Mouse (Mus musculus) ES-E14 (cell line): Measurements from ENCODE around the gene Cdc6. TPM values are rescaled to one million over a fixed set of nuclear protein-coding genes. Genes with fewer than 3 reads are reported as not detected.

Experiments
- DNase-seq: peaks from one replicate; pipeline ENCODE4 v3.0.0-alpha.2; 2013; ENCODE audit warnings: low read depth, low spot score
- H3K27ac ChIP-seq: 2 replicates; pipeline ENCODE4 v1.5.1; 2012; ENCODE audit warnings: low read depth, mild to moderate bottlenecking, low read length, moderate library complexity, mixed read lengths; ENCODE audit not compliant: poor library complexity, insufficient read depth, severe bottlenecking
- H3K36me3 ChIP-seq: 2 replicates; pipeline ENCODE4 v1.6.1; 2012; ENCODE audit warnings: mild to moderate bottlenecking, low read length, moderate library complexity, mixed read lengths; ENCODE audit not compliant: control insufficient read depth, poor library complexity, insufficient read depth, severe bottlenecking
- H3K4me1 ChIP-seq, 2 experiments: fragments of 150-350 bp in 1 of 2; sonication (generic) in 1 of 2; 2 replicates each; pipeline ENCODE4 v1.6.1; 2012; ENCODE audit warnings: low read length in 2 of 2, mild to moderate bottlenecking in 1 of 2, mixed read lengths in 1 of 2; ENCODE audit not compliant: control insufficient read depth in 2 of 2, insufficient read depth in 2 of 2, poor library complexity in 1 of 2
- H3K4me3 ChIP-seq, 2 experiments: fragments of 150-350 bp in 1 of 2; sonication (generic) in 1 of 2; 2 replicates each; pipeline ENCODE4 v1.5.1; 2012; ENCODE audit warnings: low read length in 2 of 2, low read depth in 1 of 2, mild to moderate bottlenecking in 1 of 2, mixed read lengths in 1 of 2; ENCODE audit not compliant: insufficient read depth in 1 of 2, poor library complexity in 1 of 2, severe bottlenecking in 1 of 2
- H3K9ac ChIP-seq: 2 replicates; pipeline ENCODE4 v1.6.1; 2012; ENCODE audit warnings: low read depth, mild to moderate bottlenecking, low read length, mixed read lengths; ENCODE audit not compliant: poor library complexity, insufficient read depth, severe bottlenecking
- H3K9me3 ChIP-seq: fragments of 150-350 bp; sonication (generic); 2 replicates; pipeline ENCODE4 v1.6.1; 2012; ENCODE audit warnings: low read depth, mild to moderate bottlenecking, low read length; ENCODE audit not compliant: control insufficient read depth, insufficient read depth
- CHD2 ChIP-seq: IDR thresholded peaks from 2 replicates; pipeline ENCODE4 v1.6.1; 2014; ENCODE audit warnings: mild to moderate bottlenecking, low read depth, low read length, inconsistent platforms
- HCFC1 ChIP-seq: IDR thresholded peaks from 2 replicates; pipeline ENCODE4 v1.6.1; 2012; ENCODE audit warnings: low read length, inconsistent platforms, borderline replicate concordance; ENCODE audit not compliant: insufficient read depth
- MAFK ChIP-seq: IDR thresholded peaks from 2 replicates; pipeline ENCODE4 v1.6.1; 2014; ENCODE audit warnings: mild to moderate bottlenecking, low read depth, low read length, inconsistent platforms; ENCODE audit not compliant: insufficient read depth
- ZC3H11A ChIP-seq: IDR thresholded peaks from 2 replicates; pipeline ENCODE4 v1.6.1; 2012; ENCODE audit warnings: low read depth, mild to moderate bottlenecking, inconsistent platforms, low read length, borderline replicate concordance
- ZNF384 ChIP-seq: IDR thresholded peaks from 2 replicates; pipeline ENCODE4 v1.6.1; 2012; ENCODE audit warnings: low read depth, low read length, inconsistent platforms
- in situ Hi-C, 2 experiments: fragments of 600-800 bp; cut with MboI; formaldehyde crosslinking; loops; one replicate each; pipeline ENCODE4 v1.15.1; 2025; ENCODE audit warnings: low sequenced_read_pairs in 2 of 2, inconsistent platforms in 1 of 2; ENCODE audit not compliant: unreplicated experiment in 2 of 2
- total RNA-seq: library from RNA; depleted of rRNA; stranded (reverse); fragments of 300-350 nt; gene quantifications from 2 replicates; pipeline ENCODE4 v1.2.3, GENCODE M21; 2012

Cdc6 gene
- total RNA-seq, 1 experiment: 51.3 TPM

DNA sequence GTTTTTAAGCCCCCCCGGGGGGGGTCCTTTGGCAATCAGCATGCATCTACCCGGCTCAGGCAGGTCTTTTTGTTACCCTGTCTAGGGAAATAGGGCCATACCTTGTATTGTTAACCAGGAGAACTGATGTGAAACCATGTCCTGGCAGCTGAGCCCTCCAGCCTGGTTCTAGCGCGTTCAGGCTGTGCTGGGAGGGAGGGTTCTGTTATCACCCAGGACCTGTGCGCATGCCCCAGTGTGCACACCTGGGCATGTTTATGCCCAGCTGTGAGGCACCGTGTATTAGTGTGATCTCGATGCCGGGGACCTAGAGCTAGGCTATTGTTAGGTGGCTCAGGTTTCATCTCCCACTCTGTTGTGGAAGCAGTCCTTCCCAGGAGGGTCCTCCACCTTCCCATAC, 54.2 kb downstream of the Cdc6 start:
- no peak for DNase-seq
- peaks cover 7% of the 10 kb centered on the region; the same call in 1 of the 2 replicates for H3K36me3 ChIP-seq
- no peak for TF ChIP-seq ZC3H11A
- TF ChIP-seq CHD2: no peak
- no peak for TF ChIP-seq ZNF384
- no peak for TF ChIP-seq MAFK
- no peak for TF ChIP-seq HCFC1
- H3K4me3 ChIP-seq: peak overlapping the region; percentile 70 to 74
- H3K4me1 ChIP-seq: peaks cover 9 to 21% of the 10 kb centered on the region in 2 experiments
- H3K9me3 ChIP-seq: no peaks in the 10 kb centered on the region
- in situ Hi-C loops: no loop called here
- H3K9ac ChIP-seq: peak overlapping the region; percentile 33; the same call in 1 of the 2 replicates
- no peak overlapping the region for H3K27ac ChIP-seq

DNA sequence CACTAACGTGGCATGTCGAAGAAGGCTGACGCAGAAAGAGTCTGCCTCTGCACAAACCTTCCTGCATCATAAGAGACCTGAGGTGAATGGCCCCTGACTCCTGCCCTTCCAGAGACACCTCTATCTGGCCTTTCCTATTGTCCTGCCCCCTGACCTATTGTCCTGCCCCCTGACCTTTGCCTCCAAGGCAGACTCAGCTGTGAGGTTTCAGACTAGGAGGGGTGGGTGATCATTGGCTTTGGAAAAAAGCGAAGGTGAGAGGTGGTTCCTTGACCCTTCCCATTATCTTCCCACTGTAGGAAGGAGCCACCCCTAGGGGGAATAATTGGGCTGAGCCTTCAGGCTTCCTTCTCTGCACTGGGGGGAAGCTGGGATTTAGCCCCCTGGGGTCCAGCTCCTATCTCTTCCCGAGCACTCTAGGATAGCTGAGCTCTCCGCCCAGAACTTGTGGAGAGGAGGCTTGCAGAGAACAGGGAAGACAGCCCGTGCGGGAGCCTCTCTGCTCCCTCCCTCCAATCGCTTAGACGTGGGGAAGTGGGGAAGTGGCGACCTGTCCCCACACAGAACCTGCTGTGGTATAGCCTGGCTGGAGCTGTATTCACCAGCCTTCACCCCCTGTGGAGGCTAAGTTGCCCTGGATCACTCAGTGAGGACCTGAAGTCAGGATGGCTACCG, 55.0 kb downstream of the Cdc6 start:
- DNase-seq: no peak
- H3K36me3 ChIP-seq: peaks cover 13% of the 10 kb centered on the region; the same call in 1 of the 2 replicates
- H3K27ac ChIP-seq: peak overlapping the region; percentile 86
- TF ChIP-seq ZNF384 (no peak), MAFK (no peak), CHD2 (no peak), ZC3H11A (no peak), HCFC1 (no peak)
- in situ Hi-C loops: no loop called here
- peak overlapping the region; percentile 70 to 74 for H3K4me3 ChIP-seq
- peak overlapping the region; percentile 52 for H3K9ac ChIP-seq
- H3K9me3 ChIP-seq: no peaks in the 10 kb centered on the region
- peaks cover 17 to 26% of the 10 kb centered on the region in 2 experiments for H3K4me1 ChIP-seq

DNA sequence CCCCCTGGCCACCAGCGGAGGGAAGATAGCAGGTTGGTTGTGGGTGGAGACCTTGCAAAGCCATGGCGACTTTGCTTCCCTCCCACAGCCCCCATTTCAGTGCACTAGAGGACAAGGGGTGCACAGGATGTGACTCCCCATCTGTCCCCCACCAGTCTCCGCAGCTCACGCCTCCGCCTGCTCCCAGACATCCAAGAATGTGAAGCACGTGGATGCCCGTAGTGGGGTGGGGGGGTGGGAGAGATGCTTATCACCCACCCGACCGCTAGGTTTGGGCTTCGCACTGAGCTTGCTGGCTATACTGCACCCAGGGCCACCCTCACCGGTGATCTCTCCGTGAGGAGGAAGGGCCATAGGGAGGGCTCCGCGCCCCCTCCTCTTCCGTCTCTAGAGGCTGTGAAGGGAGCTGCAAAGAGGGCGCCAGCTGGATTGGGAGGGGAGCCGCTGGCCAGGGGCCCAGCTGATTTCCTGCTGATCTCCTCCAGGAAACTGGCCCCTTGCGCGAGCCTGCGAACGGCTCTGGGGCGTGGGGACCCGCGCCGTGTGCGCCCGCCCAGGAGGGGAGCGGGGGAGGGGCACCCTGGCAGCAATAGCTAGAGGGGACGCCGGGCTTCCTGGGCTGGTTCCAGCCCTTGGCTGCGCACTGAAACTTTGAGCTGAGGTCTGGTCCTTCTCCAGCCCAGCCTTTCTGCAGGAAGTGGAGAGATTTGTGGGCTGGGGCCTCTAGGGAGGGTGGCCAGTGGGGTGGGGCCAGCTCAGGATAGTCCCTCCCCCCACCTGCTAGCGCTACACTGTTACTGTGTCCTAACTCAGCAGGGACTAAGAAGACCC, 55.8 kb downstream of the Cdc6 start:
- H3K36me3 ChIP-seq: peaks cover 19% of the 10 kb centered on the region
- H3K4me3 ChIP-seq: peak overlapping the region; percentile 70 to 74
- DNase-seq: no peak
- H3K9me3 ChIP-seq: no peaks in the 10 kb centered on the region
- TF ChIP-seq MAFK (no peak), ZC3H11A (no peak)
- H3K9ac ChIP-seq: peak overlapping the region; percentile 52
- H3K27ac ChIP-seq: peak overlapping the region; percentile 86
- peaks cover 20 to 32% of the 10 kb centered on the region in 2 experiments for H3K4me1 ChIP-seq
- in situ Hi-C loops: no loop called here

DNA sequence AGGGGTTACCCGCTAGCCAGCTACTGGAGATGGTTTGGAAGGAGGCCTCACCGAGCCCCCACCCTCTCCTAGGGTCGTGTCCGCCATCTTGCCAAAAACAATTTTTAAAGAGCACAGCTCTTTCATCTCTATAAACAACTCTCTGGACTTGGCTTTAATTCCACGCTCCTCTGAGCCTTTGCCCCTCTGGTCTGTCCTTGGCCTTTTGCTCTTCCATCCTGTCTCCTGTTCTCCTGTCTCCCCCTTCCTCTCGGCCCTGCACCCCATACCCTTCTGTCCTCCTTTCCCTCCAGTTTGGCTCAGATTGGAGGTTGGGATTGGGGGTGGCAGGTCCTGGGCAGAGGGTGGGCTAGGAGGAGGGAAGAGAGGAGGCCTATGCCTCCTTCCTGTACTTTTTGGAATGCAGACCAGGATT, 56.6 kb downstream of the Cdc6 start:
- H3K4me3 ChIP-seq: peak overlapping the region; percentile 70 to 74
- peaks cover 25% of the 10 kb centered on the region for H3K36me3 ChIP-seq
- in situ Hi-C loops: no loop called here
- no peak for TF ChIP-seq ZNF384
- no peak for TF ChIP-seq CHD2
- TF ChIP-seq ZC3H11A: no peak
- TF ChIP-seq HCFC1: no peak
- TF ChIP-seq MAFK: no peak
- DNase-seq: no peak
- H3K9ac ChIP-seq: peak overlapping the region; percentile 52; the same call in 1 of the 2 replicates
- no peaks in the 10 kb centered on the region for H3K9me3 ChIP-seq
- peak overlapping the region; percentile 86 for H3K27ac ChIP-seq
- H3K4me1 ChIP-seq: peaks cover 21 to 35% of the 10 kb centered on the region in 2 experiments
